Mouse (Mus musculus): ENCODE measurements around the gene Xylt1. TPM values are rescaled to one million over a fixed set of nuclear protein-coding genes. Genes with fewer than 3 reads are reported as not detected.

Xylt1 gene
- polyA plus RNA-seq, 2 experiments from 2014 or later = 2.7 to 3.0 TPM

- no peak for ATAC-seq
These were observed 55.1 kb downstream of the Xylt1 start for GRCm38 (mm10) chr7:117435730-117436441.

- ATAC-seq = no peak
These were observed 56.1 kb downstream of the Xylt1 start for GRCm38 (mm10) chr7:117436892-117437291.

GRCm38 (mm10) chr7:117440994-117441393, 60.2 kb downstream of the Xylt1 start:
- ATAC-seq = no peak

- no peak for ATAC-seq
These were observed 61.9 kb downstream of the Xylt1 start for GRCm38 (mm10) chr7:117442639-117443038.

- ATAC-seq = no peak
These were observed 62.4 kb downstream of the Xylt1 start for GRCm38 (mm10) chr7:117443215-117443614.

- ATAC-seq = peak; percentile 84
These were observed 64.7 kb downstream of the Xylt1 start for GRCm38 (mm10) chr7:117445471-117445870.

- no peak for ATAC-seq
These were observed 68.8 kb downstream of the Xylt1 start for GRCm38 (mm10) chr7:117449605-117450004.

GRCm38 (mm10) chr7:117451212-117451611, 70.4 kb downstream of the Xylt1 start:
- ATAC-seq = no peak

- ATAC-seq = no peak
These were observed 71.5 kb downstream of the Xylt1 start for GRCm38 (mm10) chr7:117452269-117452668.

GRCm38 (mm10) chr7:117454789-117455548, 74.2 kb downstream of the Xylt1 start:
- peak; percentile 71 for ATAC-seq

- peak; percentile 57 for ATAC-seq
These were observed 81.6 kb downstream of the Xylt1 start for GRCm38 (mm10) chr7:117462196-117462935.

- ATAC-seq = no peak
These were observed 84.2 kb downstream of the Xylt1 start for GRCm38 (mm10) chr7:117464956-117465355.

GRCm38 (mm10) chr7:117466006-117466780, 85.4 kb downstream of the Xylt1 start:
- peak; percentile 65 for ATAC-seq

GRCm38 (mm10) chr7:117470243-117470802, 89.5 kb downstream of the Xylt1 start:
- ATAC-seq = no peak

- ATAC-seq = no peak
These were observed 91.4 kb downstream of the Xylt1 start for GRCm38 (mm10) chr7:117472055-117472780.

- no peak for ATAC-seq
These were observed 92.3 kb downstream of the Xylt1 start for GRCm38 (mm10) chr7:117472781-117473743.

GRCm38 (mm10) chr7:117474302-117474701, 93.5 kb downstream of the Xylt1 start:
- ATAC-seq = no peak

GRCm38 (mm10) chr7:117475106-117475505, 94.3 kb downstream of the Xylt1 start:
- no peak for ATAC-seq

- ATAC-seq = no peak
These were observed 98.2 kb downstream of the Xylt1 start for GRCm38 (mm10) chr7:117478937-117479336.

GRCm38 (mm10) chr7:117480831-117481230, 100.1 kb downstream of the Xylt1 start:
- no peak for ATAC-seq
